Mouse (Mus musculus) limb, embryonic 12.5 days (tissue): ENCODE measurements around the gene Zbtb38. TPM values are rescaled to one million over a fixed set of nuclear protein-coding genes. Genes with fewer than 3 reads are reported as not detected.
A peak's percentile ranks its signal among the peaks of the same experiment; 100 is the strongest.

Experiments used
- ATAC-seq: fragments of 200-750 bp; cut with Nextera tagmentation; 2 replicates; pipeline ENCODE4 v1.8.0; 2017; ENCODE audit warnings: low read depth, moderate TSS enrichment; ENCODE audit not compliant: insufficient number of reproducible peaks, insufficient read depth, low FRiP score, low TSS enrichment
- H3K27ac ChIP-seq: fragments of 300-500 bp; sonication (generic); 2 replicates; pipeline ENCODE4 v1.5.1; 2016; ENCODE audit warnings: mild to moderate bottlenecking, moderate library complexity
- H3K27me3 ChIP-seq: fragments of 300-500 bp; sonication (generic); 2 replicates; pipeline ENCODE4 v1.6.1; 2016; ENCODE audit warnings: mild to moderate bottlenecking, moderate library complexity
- H3K36me3 ChIP-seq: fragments of 300-500 bp; sonication (generic); 2 replicates; pipeline ENCODE4 v1.6.1; 2016; ENCODE audit warnings: mild to moderate bottlenecking, moderate library complexity
- H3K4me1 ChIP-seq: fragments of 300-500 bp; sonication (generic); replicated peaks from 2 replicates; pipeline ENCODE4 v1.6.1; 2016
- H3K4me2 ChIP-seq: fragments of 300-500 bp; sonication (generic); 2 replicates; pipeline ENCODE4 v1.6.1; 2016; ENCODE audit warnings: mild to moderate bottlenecking, moderate library complexity
- H3K4me3 ChIP-seq: fragments of 300-500 bp; sonication (generic); replicated peaks from 2 replicates; pipeline ENCODE4 v1.5.1; 2016; ENCODE audit warnings: mild to moderate bottlenecking
- H3K9ac ChIP-seq: fragments of 300-500 bp; sonication (generic); replicated peaks from 2 replicates; pipeline ENCODE4 v1.6.1; 2016; ENCODE audit warnings: mild to moderate bottlenecking, moderate library complexity
- H3K9me3 ChIP-seq: fragments of 300-500 bp; sonication (generic); 2 replicates; pipeline ENCODE4 v1.6.1; 2016; ENCODE audit warnings: mild to moderate bottlenecking, moderate library complexity
- whole genome bisulfite sequencing: fragments of 180-500 bp; shearing (Covaris S2); methylation state at CpG from one replicate; pipeline ENCODE4 v1.1.7; 2016; 5-methylcytosine and 5-hydroxymethylcytosine counted together
- polyA plus RNA-seq: library from polyadenylated mRNA; unstranded; fragments of >200 nt; fragmentation: Nextera tagmentation; extraction: Ambion mirVana; gene quantifications from 2 replicates; pipeline ENCODE4 v1.2.1, GENCODE M21; 2016

Gene Zbtb38
- polyA plus RNA-seq, 1 experiment from 2014 or later, result 10.2 TPM

DNA sequence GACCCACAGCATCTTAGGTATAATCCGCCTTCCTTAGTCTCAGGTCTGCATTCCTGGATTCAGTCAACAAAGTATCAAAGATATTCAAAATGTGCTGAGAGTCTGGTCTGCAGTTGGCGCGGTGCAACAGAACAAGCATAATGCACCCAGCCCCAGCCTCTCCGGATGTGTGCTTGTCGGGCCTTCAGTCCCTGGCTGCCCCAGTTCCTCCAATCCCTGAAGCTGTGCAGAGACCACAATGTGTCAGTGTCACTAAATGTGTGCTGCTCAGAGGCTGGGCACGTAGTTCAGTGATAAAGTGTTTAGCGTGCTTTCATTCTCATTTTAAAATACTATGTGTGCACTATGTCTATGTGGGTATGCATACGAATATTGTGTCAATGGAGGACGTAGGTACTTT is 31.0 kb upstream of the Zbtb38 start:
- Histone ChIP-seq H3K4me3 (no peak overlapping the region), H3K9ac (no peak overlapping the region), H3K27me3 (no peaks in the 10 kb centered on the region), H3K36me3 (no peaks in the 10 kb centered on the region), H3K4me1 (peaks cover 11% of the 10 kb centered on the region; the same call in 1 of the 2 replicates), H3K4me2 (no peak overlapping the region), H3K27ac (no peak overlapping the region), H3K9me3 (no peaks in the 10 kb centered on the region)
- ATAC-seq, result no peak
- 90% methylated on average over 9 of the region's 9 CpGs for WGBS

DNA sequence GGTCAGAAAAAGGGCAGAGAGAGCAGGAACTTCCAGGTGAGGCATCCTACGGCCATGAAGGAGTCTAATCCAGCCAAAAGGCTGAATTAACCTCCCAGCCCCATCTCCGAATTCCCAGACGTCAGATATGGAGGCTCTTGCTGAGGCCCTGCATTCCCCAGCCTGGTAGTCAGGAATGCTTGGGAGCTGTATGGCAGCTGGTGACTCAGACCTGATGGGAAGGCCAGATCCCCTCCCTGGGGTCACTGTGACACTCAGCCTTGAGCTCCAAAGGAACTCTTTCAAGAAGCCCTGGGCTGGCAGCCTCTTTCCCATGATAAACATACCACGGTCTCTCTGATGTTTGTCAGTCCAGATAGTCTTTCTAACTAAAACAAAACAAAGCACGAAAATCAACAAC is 30.6 kb upstream of the Zbtb38 start:
- Histone ChIP-seq H3K9ac (no peak overlapping the region), H3K27ac (no peak overlapping the region), H3K9me3 (no peaks in the 10 kb centered on the region), H3K4me3 (no peak overlapping the region), H3K4me1 (peaks cover 11% of the 10 kb centered on the region; the same call in 1 of the 2 replicates), H3K27me3 (no peaks in the 10 kb centered on the region), H3K36me3 (no peaks in the 10 kb centered on the region), H3K4me2 (no peak overlapping the region)
- 55% methylated on average over 5 of the region's 5 CpGs for WGBS
- no peak for ATAC-seq

DNA sequence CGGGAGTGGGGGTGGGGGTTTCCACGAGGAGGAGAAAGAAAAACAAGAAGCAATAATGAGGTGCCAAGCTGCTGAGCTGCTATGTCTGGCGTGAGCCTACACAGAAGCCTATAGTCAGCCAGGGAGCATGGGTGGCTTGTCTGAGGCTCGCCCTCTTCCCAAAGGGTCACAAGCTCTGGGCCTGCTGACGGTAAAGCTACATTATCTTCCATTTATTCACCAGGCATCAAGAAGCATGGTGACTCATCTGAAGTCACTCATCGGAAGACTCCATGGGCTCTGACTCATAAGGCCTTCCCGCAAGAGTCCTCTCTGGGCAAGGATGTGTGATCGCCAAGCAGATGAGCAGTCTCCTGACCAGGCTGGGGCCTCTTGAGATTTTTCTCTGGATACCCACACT is 29.4 kb upstream of the Zbtb38 start:
- H3K36me3 ChIP-seq, result no peaks in the 10 kb centered on the region
- no peak for ATAC-seq
- H3K4me3 ChIP-seq, result no peak overlapping the region
- H3K27ac ChIP-seq, result no peak overlapping the region
- no peak overlapping the region for H3K9ac ChIP-seq
- H3K9me3 ChIP-seq, result no peaks in the 10 kb centered on the region
- 73% methylated on average over 8 of the region's 8 CpGs for WGBS
- peaks cover 11% of the 10 kb centered on the region; the same call in 1 of the 2 replicates for H3K4me1 ChIP-seq
- no peak overlapping the region for H3K4me2 ChIP-seq
- no peaks in the 10 kb centered on the region for H3K27me3 ChIP-seq

GRCm38 (mm10) chr9:96773146-96773545 is 20.5 kb upstream of the Zbtb38 start:
- no peaks in the 10 kb centered on the region for H3K9me3 ChIP-seq
- H3K36me3 ChIP-seq, result no peaks in the 10 kb centered on the region
- peaks cover 31% of the 10 kb centered on the region for H3K4me1 ChIP-seq
- 3% methylated on average over 6 of the region's 6 CpGs for WGBS
- H3K4me2 ChIP-seq, result 0 out of 2 replicates have a peak overlapping the region, but pooled peaks have one; percentile 13
- no peak overlapping the region for H3K9ac ChIP-seq
- no peak overlapping the region for H3K4me3 ChIP-seq
- ATAC-seq, result no peak
- H3K27ac ChIP-seq, result no peak overlapping the region
- no peaks in the 10 kb centered on the region; the same call in none of the 2 replicates for H3K27me3 ChIP-seq

- no peak overlapping the region for H3K4me3 ChIP-seq
- H3K27ac ChIP-seq, result no peak overlapping the region
- ATAC-seq, result peak; percentile 65; the same call in 1 of the 2 replicates
- H3K36me3 ChIP-seq, result no peaks in the 10 kb centered on the region
- no peaks in the 10 kb centered on the region for H3K9me3 ChIP-seq
- H3K9ac ChIP-seq, result no peak overlapping the region
- peaks cover 35% of the 10 kb centered on the region for H3K4me1 ChIP-seq
- no peaks in the 10 kb centered on the region; the same call in none of the 2 replicates for H3K27me3 ChIP-seq
- WGBS, result 10% methylated on average over 3 of the region's 3 CpGs
- H3K4me2 ChIP-seq, result no peak overlapping the region
These were observed 17.8 kb upstream of the Zbtb38 start for GRCm38 (mm10) chr9:96770443-96770842.

GRCm38 (mm10) chr9:96769651-96770050 is 17.0 kb upstream of the Zbtb38 start:
- no peaks in the 10 kb centered on the region; the same call in none of the 2 replicates for H3K27me3 ChIP-seq
- H3K4me1 ChIP-seq, result peaks cover 38% of the 10 kb centered on the region
- H3K36me3 ChIP-seq, result no peaks in the 10 kb centered on the region
- WGBS, result 68% methylated on average over 9 of the region's 9 CpGs
- no peak for ATAC-seq
- H3K4me2 ChIP-seq, result no peak overlapping the region
- no peaks in the 10 kb centered on the region for H3K9me3 ChIP-seq
- no peak overlapping the region for H3K9ac ChIP-seq
- no peak overlapping the region for H3K27ac ChIP-seq
- no peak overlapping the region for H3K4me3 ChIP-seq

DNA sequence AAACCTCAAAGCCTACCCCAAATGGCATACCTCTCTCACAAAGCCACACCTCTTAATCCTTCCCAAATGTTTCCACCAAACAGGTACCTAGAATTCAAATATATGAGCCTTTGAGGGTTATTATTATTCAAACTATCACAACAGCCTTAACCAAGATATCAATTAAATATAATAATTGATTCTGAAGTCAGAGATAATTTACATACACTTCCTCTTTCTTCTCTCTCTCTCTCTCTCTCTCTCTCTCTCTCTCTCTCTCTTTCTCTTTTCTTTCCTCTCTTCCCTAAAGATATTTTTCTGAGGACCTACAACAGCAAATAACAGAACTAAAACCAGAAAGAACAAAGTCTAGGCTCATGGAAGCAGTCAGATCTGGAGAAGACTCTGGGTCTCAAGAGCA is 15.2 kb upstream of the Zbtb38 start:
- Histone ChIP-seq H3K36me3 (no peaks in the 10 kb centered on the region), H3K9ac (no peak overlapping the region), H3K4me3 (no peak overlapping the region), H3K4me2 (no peak overlapping the region), H3K4me1 (peaks cover 29% of the 10 kb centered on the region), H3K9me3 (no peaks in the 10 kb centered on the region), H3K27ac (no peak overlapping the region), H3K27me3 (no peaks in the 10 kb centered on the region; the same call in none of the 2 replicates)
- ATAC-seq, result no peak

DNA sequence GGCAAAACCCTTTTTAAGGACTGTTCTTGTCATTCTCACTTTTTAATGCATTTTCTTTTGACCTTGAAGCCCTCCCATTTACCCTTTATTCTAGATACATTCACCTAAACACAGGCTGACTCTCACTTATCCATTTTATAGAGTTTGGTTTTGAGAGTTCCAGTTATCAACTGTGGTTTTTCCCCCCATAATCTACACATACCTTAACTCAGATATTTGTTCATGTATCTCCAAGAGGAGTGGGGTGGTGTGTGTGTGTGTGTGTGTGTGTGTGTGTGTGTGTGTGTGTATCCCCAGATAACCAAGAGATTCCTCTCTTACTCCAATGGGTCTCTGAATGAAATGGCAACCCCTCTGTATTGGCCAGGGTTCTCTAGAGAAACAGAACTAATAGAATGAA is 13.4 kb upstream of the Zbtb38 start:
- Histone ChIP-seq H3K27me3 (no peaks in the 10 kb centered on the region; the same call in 1 of the 2 replicates), H3K27ac (no peak overlapping the region), H3K36me3 (no peaks in the 10 kb centered on the region), H3K4me3 (no peak overlapping the region), H3K4me1 (peaks cover 19% of the 10 kb centered on the region), H3K9me3 (no peaks in the 10 kb centered on the region), H3K4me2 (no peak overlapping the region), H3K9ac (no peak overlapping the region)
- no peak for ATAC-seq

DNA sequence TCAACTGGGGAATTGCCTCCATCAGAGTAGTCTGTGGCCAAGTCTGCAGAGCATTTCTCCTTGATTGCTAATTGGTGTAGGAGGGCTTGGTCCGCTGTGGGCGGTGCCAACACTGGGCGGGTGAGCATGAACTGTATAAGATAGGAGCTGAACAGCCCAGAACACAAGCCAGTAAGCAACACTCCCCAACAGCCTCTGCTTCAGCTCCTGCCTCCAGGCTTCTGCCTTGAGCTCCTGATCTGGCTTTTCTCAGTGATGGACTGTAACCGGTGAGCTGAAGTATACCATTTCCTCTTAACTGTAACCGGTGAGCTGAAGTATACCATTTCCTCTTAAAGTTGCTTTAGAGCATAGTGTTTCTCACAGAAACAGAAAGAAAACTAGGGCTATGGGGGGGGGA is 12.8 kb upstream of the Zbtb38 start:
- no peaks in the 10 kb centered on the region for H3K9me3 ChIP-seq
- H3K36me3 ChIP-seq, result no peaks in the 10 kb centered on the region
- H3K4me1 ChIP-seq, result peaks cover 15% of the 10 kb centered on the region
- no peak overlapping the region for H3K4me3 ChIP-seq
- 41% methylated on average over 5 of the region's 5 CpGs for WGBS
- 0 out of 2 replicates have a peak overlapping the region, but pooled peaks have one; percentile 35 for H3K27ac ChIP-seq
- H3K27me3 ChIP-seq, result no peaks in the 10 kb centered on the region; the same call in 1 of the 2 replicates
- 0 out of 2 replicates have a peak overlapping the region, but pooled peaks have one; percentile 9 for H3K4me2 ChIP-seq
- H3K9ac ChIP-seq, result no peak overlapping the region
- ATAC-seq, result no peak

- WGBS, result 86% methylated on average over 9 of the region's 9 CpGs
- no peak overlapping the region for H3K4me3 ChIP-seq
These were observed 11.4 kb upstream of the Zbtb38 start for GRCm38 (mm10) chr9:96763847-96764631.

GRCm38 (mm10) chr9:96763025-96763424 is 10.4 kb upstream of the Zbtb38 start:
- no peak for ATAC-seq
- H3K4me1 ChIP-seq, result peaks cover 7% of the 10 kb centered on the region; the same call in 1 of the 2 replicates
- 86% methylated on average over 3 of the region's 3 CpGs for whole genome bisulfite sequencing
- no peak overlapping the region for H3K4me2 ChIP-seq
- no peak overlapping the region for H3K4me3 ChIP-seq
- no peaks in the 10 kb centered on the region for H3K27me3 ChIP-seq
- no peaks in the 10 kb centered on the region for H3K36me3 ChIP-seq
- no peak overlapping the region for H3K9ac ChIP-seq
- no peaks in the 10 kb centered on the region for H3K9me3 ChIP-seq
- no peak overlapping the region for H3K27ac ChIP-seq

More at GRCm38 (mm10) chr9:96763847-96764631, 11.4 kb upstream of the Zbtb38 start:
- Histone ChIP-seq H3K4me2 (no peak overlapping the region), H3K27ac (no peak overlapping the region), H3K9ac (no peak overlapping the region), H3K9me3 (no peaks in the 10 kb centered on the region), H3K36me3 (no peaks in the 10 kb centered on the region), H3K4me1 (peaks cover 7% of the 10 kb centered on the region; the same call in 1 of the 2 replicates), H3K27me3 (no peaks in the 10 kb centered on the region; the same call in 1 of the 2 replicates)
- ATAC-seq, result no peak
